Mouse (Mus musculus) small intestine, adult 2 months (tissue): ENCODE measurements around the gene Kxd1. TPM values are rescaled to one million over a fixed set of nuclear protein-coding genes. Genes with fewer than 3 reads are reported as not detected.

ENCODE experiments used
- H3K27ac ChIP-seq: fragments of 200-500 bp; 2 replicates; pipeline ENCODE4 v1.5.1; 2012; ENCODE audit warnings: low read depth, low read length, control low read depth, inconsistent platforms; ENCODE audit not compliant: insufficient read depth
- H3K27me3 ChIP-seq: fragments of 200-500 bp; 2 replicates; pipeline ENCODE4 v1.6.1; 2012; ENCODE audit warnings: mild to moderate bottlenecking, moderate library complexity, low read length, inconsistent platforms; ENCODE audit not compliant: control insufficient read depth, insufficient read depth
- H3K36me3 ChIP-seq: fragments of 200-500 bp; 2 replicates; pipeline ENCODE4 v1.6.1; 2012; ENCODE audit warnings: mild to moderate bottlenecking, low read length, control low read depth, inconsistent platforms; ENCODE audit not compliant: control insufficient read depth, insufficient read depth
- H3K4me1 ChIP-seq: fragments of 200-500 bp; 2 replicates; pipeline ENCODE4 v1.6.1; 2012; ENCODE audit warnings: low read length, inconsistent platforms, mixed read lengths; ENCODE audit not compliant: control insufficient read depth, insufficient read depth, insufficient read length
- H3K4me3 ChIP-seq: fragments of 200-500 bp; 2 replicates; pipeline ENCODE4 v1.5.1; 2012; ENCODE audit warnings: low read depth, mild to moderate bottlenecking, control low read depth, inconsistent platforms, low read length, moderate library complexity
- CTCF ChIP-seq: fragments of 200-500 bp; IDR thresholded peaks from 2 replicates; pipeline ENCODE4 v1.5.1; 2012; ENCODE audit warnings: low read depth, mild to moderate bottlenecking, control low read depth, inconsistent platforms, low read length, moderate library complexity, mixed read lengths; ENCODE audit not compliant: insufficient replicate concordance, insufficient read length; ENCODE audit errors: extremely low read depth
- POLR2A ChIP-seq: fragments of 200-500 bp; IDR thresholded peaks from 2 replicates; pipeline ENCODE4 v1.6.1; 2012; ENCODE audit warnings: low read depth, mild to moderate bottlenecking, control low read depth, inconsistent platforms, low read length, moderate library complexity
- WGBS: fragments of 180-500 bp; shearing (Covaris S2); methylation state at CpG from one replicate; pipeline ENCODE4 v1.1.7; 2018; 5-methylcytosine and 5-hydroxymethylcytosine counted together
- polyA plus RNA-seq: library from polyadenylated mRNA; depleted of rRNA; stranded (reverse); fragments of >200 nt; gene quantifications from 2 replicates; pipeline ENCODE4 v1.2.3, GENCODE M21; 2012

The Kxd1 gene
- polyA plus RNA-seq, 1 experiment, result 64.4 TPM

GRCm38 (mm10) chr8:70558983-70559382 is 31.2 kb upstream of the Kxd1 start:
- Histone ChIP-seq H3K27me3 (no peaks in the 10 kb centered on the region), H3K27ac (no peak overlapping the region), H3K4me1 (peaks cover 51% of the 10 kb centered on the region), H3K36me3 (no peaks in the 10 kb centered on the region), H3K4me3 (no peak overlapping the region)
- 64% methylated on average over 3 of the region's 3 CpGs for WGBS
- TF ChIP-seq CTCF (no peak), POLR2A (no peak)

GRCm38 (mm10) chr8:70558334-70558733 is 30.6 kb upstream of the Kxd1 start:
- H3K27me3 ChIP-seq, result no peaks in the 10 kb centered on the region
- TF ChIP-seq POLR2A (no peak), CTCF (peak; percentile 35; the same call in 1 of the 2 replicates)
- H3K4me3 ChIP-seq, result no peak overlapping the region
- H3K4me1 ChIP-seq, result peaks cover 53% of the 10 kb centered on the region
- H3K36me3 ChIP-seq, result no peaks in the 10 kb centered on the region
- H3K27ac ChIP-seq, result no peak overlapping the region
- WGBS, result 49% methylated on average over 4 of the region's 4 CpGs

DNA sequence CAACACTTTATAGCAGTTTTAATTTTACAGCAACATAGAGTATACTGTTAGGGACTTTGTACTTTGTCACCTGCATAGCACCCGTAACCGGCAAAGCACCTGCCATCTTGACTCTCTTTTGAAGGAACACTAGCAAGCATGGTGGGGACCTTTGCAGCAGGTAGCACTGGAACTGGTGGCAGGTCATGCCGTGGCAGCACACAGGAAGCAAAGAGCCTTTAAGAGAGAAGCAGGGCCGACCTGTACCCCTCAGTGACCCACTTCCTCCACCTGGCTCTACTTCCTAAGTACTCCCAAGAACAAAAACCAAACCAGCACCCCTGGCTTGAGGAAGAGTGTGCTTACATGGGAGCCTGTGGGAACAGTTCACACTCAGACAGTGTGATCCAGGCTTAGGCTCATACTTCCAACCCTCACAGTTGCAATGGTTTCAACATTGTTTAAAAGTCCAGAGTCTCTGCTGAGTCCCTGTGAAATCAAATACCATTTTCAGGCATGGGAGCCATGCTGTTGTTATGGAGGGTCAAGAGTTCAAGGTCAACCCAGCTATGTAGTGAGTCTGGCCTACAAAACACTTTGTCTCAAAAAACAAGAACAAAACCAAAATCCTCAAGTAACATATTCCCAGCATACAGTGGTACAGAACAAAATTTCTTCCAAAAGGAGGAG is 27.5 kb upstream of the Kxd1 start:
- WGBS, result 26% methylated on average over 4 of the region's 4 CpGs
- H3K36me3 ChIP-seq, result no peaks in the 10 kb centered on the region
- no peak for TF ChIP-seq POLR2A
- no peak for TF ChIP-seq CTCF
- H3K27ac ChIP-seq, result peak overlapping the region; percentile 52; the same call in 1 of the 2 replicates
- peaks cover 42% of the 10 kb centered on the region for H3K4me1 ChIP-seq
- H3K4me3 ChIP-seq, result no peak overlapping the region
- no peaks in the 10 kb centered on the region for H3K27me3 ChIP-seq

DNA sequence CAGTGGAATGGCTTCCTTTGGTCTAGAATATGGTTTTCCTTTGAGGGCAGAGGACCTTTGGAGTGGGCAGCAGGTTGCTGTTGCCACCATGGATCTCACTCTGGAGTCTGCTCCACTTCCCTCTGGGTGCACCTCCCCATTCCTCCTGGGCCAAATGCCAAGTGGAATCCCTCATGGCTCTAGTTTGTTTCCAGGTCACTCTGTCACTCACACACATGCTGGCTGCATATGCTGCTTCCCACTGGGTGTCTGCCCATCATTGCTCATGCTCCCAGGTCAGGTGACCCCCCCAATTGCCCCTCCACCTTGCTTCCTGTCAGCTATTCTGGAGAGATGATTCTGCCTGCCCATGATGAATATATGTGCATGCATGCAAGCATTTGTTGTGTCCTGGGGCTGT is 26.0 kb upstream of the Kxd1 start:
- H3K4me3 ChIP-seq, result no peak overlapping the region
- peaks cover 35% of the 10 kb centered on the region for H3K4me1 ChIP-seq
- no peaks in the 10 kb centered on the region for H3K36me3 ChIP-seq
- no peaks in the 10 kb centered on the region for H3K27me3 ChIP-seq
- no peak overlapping the region for H3K27ac ChIP-seq
- TF ChIP-seq POLR2A, result no peak

- no peak overlapping the region for H3K27ac ChIP-seq
- H3K27me3 ChIP-seq, result no peaks in the 10 kb centered on the region
- WGBS, result 13% methylated on average over 1 of the region's 1 CpGs
- no peak overlapping the region for H3K4me3 ChIP-seq
- no peaks in the 10 kb centered on the region for H3K36me3 ChIP-seq
- TF ChIP-seq POLR2A, result no peak
- no peak for TF ChIP-seq CTCF
- peaks cover 35% of the 10 kb centered on the region for H3K4me1 ChIP-seq
Measured at GRCm38 (mm10) chr8:70552836-70553235, 25.1 kb upstream of the Kxd1 start.

GRCm38 (mm10) chr8:70551558-70552161 is 23.9 kb upstream of the Kxd1 start:
- Histone ChIP-seq H3K27me3 (no peaks in the 10 kb centered on the region), H3K27ac (no peak overlapping the region), H3K36me3 (no peaks in the 10 kb centered on the region), H3K4me3 (no peak overlapping the region), H3K4me1 (peaks cover 35% of the 10 kb centered on the region)
- TF ChIP-seq CTCF, result no peak
- TF ChIP-seq POLR2A, result no peak
- WGBS, result 72% methylated on average over 3 of the region's 3 CpGs

DNA sequence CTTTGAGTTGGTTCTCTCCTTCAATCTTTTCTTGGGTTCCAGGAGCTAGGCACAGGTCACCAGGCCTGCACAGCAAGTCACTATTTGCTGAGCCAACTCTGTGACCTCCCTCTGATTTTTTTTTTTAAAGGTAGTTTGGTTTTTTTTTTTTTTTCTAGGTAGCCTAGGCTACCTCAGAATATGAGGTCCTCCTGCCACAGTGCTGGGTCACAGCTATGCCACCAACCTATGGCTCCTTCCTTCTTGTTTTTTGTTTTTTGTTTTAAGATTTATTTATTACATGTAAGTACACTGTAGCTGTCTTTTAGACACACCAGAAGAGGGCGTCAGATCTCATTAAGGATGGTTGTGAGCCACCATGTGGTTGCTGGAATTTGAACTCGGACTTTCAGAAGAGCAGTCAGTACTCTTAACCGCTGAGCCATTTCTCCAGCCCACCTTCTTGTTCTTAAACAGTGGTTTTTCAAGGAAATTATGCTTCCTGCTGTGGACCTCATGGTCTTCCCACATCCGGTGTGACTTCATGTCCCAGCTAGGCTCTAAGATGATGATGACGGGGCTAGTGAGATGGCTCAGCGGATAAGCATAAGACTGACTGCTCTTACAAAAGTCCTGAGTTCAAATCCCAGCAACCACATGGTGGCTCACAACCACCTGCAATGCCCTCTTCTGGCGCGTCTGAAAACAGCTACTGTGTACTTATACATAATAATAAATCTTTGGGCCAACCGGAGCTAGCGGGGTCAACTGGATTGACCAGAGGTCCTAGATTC is 21.8 kb upstream of the Kxd1 start:
- no peaks in the 10 kb centered on the region for H3K36me3 ChIP-seq
- no peak overlapping the region for H3K4me3 ChIP-seq
- 87% methylated on average over 10 of the region's 10 CpGs for WGBS
- H3K4me1 ChIP-seq, result peaks cover 28% of the 10 kb centered on the region
- H3K27me3 ChIP-seq, result no peaks in the 10 kb centered on the region
- TF ChIP-seq CTCF (no peak), POLR2A (no peak)
- H3K27ac ChIP-seq, result no peak overlapping the region
